Mouse (Mus musculus) gastrocnemius, adult 2 months (tissue): Measurements from ENCODE around the gene Icam5. TPM values are rescaled to one million over a fixed set of nuclear protein-coding genes. Genes with fewer than 3 reads are reported as not detected.
"Not testable (repeated sequence)": the region's sequence is repeated elsewhere in the genome, so short reads cannot be mapped to it uniquely, and the experiment has no call there.

Experiments
- DNase-seq: peaks from one replicate; pipeline ENCODE4 v3.0.0; 2022
- H3K27ac ChIP-seq: fragments of 200-600 bp; 2 replicates; pipeline ENCODE4 v1.8.1; 2022; ENCODE audit warnings: mild to moderate bottlenecking
- H3K4me3 ChIP-seq: fragments of 200-600 bp; 2 replicates; pipeline ENCODE4 v1.8.1; 2022; ENCODE audit warnings: mild to moderate bottlenecking, moderate library complexity
- CTCF ChIP-seq: fragments of 200-600 bp; IDR thresholded peaks from 2 replicates; pipeline ENCODE4 v1.8.1; 2022; ENCODE audit warnings: antibody characterized with exemption, mild to moderate bottlenecking, moderate library complexity
- intact Hi-C: fragments of 180-260 bp; cut with DNase I; formaldehyde crosslinking; loops from one replicate; pipeline ENCODE4 v1.15.1; 2025
- total RNA-seq, 2 experiments: library from RNA; stranded (reverse); gene quantifications; 2 replicates each; pipeline ENCODE4 v1.2.3; 2021

Gene Icam5
- total RNA-seq, 2 experiments from 2014 or later, result not detected

GRCm38 (mm10) chr9:21030781-21031250 lies 1.1 kb upstream of the Icam5 start:
- intact Hi-C loops, result loop anchor here (2.0 to 5.0 kb wide), 2 partner anchors 101 to 130 kb away; partner anchors contain the start of gene Tyk2
- peak; percentile 66 for TF ChIP-seq CTCF
- Histone ChIP-seq H3K27ac (peak overlapping the region; percentile 84), H3K4me3 (peak overlapping the region; percentile 83)
- peak; percentile 90 for DNase-seq

DNA sequence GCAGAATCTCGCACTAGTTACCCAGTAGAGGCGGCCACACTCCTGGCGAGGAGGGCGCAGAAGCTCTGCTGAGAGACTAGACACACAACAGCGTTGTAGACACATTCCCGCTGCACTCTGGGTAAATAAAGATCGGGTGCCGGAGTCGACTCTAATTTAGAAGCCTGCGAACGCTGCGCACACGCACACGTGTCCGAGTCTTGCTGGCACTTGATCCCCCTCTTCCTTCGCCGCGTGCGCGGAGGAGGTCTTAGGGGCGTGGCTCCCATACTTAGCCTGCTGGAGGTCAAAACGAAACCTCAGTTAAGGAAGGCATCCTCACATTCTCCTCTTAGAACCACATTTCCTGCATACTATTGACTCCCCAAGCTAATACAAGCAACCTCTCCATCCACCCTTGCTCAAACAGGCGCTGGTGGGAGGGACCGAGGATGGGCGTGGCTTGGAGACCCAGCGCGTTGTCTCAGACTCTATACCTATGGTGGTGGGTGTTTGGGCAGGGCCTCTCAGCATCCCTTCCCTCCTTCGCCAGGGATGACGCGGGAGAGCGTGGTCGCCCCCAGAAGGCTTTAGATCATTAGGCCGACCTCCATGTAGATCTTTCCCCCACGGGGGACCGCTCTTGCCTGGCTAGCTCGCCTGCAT lies 500 bp upstream of the Icam5 start:
- no peak for TF ChIP-seq CTCF
- peak; percentile 78 for DNase-seq
- peak overlapping the region; percentile 83 for H3K4me3 ChIP-seq
- intact Hi-C loops, result loop anchor here (2.0 to 5.0 kb wide), 2 partner anchors 101 to 131 kb away; partner anchors contain the start of gene Tyk2
- peak overlapping the region; percentile 84 for H3K27ac ChIP-seq

- no peak for TF ChIP-seq CTCF
- intact Hi-C loops, result loop anchor here (2.0 to 5.0 kb wide), 2 partner anchors 58 to 100 kb away; partner anchors contain the start of genes Gm38431 and Tyk2
Observed at GRCm38 (mm10) chr9:21032491-21032890, 618 bp downstream of the Icam5 start.

GRCm38 (mm10) chr9:21033136-21033535 lies 1.3 kb downstream of the Icam5 start:
- intact Hi-C loops, result loop anchor here (2.0 to 5.0 kb wide), 2 partner anchors 58 to 99 kb away; partner anchors contain the start of genes Gm38431 and Tyk2
- H3K27ac ChIP-seq, result peak overlapping the region; percentile 29; the same call in 1 of the 2 replicates
- no peak for TF ChIP-seq CTCF
- DNase-seq, result peak; percentile 92
- H3K4me3 ChIP-seq, result peak overlapping the region; percentile 83

More at GRCm38 (mm10) chr9:21032491-21032890, 618 bp downstream of the Icam5 start:
- no peak overlapping the region for H3K27ac ChIP-seq
- DNase-seq, result no peak
- H3K4me3 ChIP-seq, result peak overlapping the region; percentile 83

GRCm38 (mm10) chr9:21034481-21035085 lies 2.7 kb downstream of the Icam5 start:
- Histone ChIP-seq H3K27ac (no peak overlapping the region), H3K4me3 (no peak overlapping the region)
- no peak for DNase-seq
- TF ChIP-seq CTCF, result no peak
- intact Hi-C loops, result loop anchor here (5.0 kb wide), 1 partner anchor 98 kb away; the partner anchor contains the start of gene Tyk2

GRCm38 (mm10) chr9:21035586-21035985 lies 3.7 kb downstream of the Icam5 start:
- intact Hi-C loops, result no loop called here
- no peak overlapping the region for H3K27ac ChIP-seq
- H3K4me3 ChIP-seq, result no peak overlapping the region
- DNase-seq, result no peak
- no peak for TF ChIP-seq CTCF

DNA sequence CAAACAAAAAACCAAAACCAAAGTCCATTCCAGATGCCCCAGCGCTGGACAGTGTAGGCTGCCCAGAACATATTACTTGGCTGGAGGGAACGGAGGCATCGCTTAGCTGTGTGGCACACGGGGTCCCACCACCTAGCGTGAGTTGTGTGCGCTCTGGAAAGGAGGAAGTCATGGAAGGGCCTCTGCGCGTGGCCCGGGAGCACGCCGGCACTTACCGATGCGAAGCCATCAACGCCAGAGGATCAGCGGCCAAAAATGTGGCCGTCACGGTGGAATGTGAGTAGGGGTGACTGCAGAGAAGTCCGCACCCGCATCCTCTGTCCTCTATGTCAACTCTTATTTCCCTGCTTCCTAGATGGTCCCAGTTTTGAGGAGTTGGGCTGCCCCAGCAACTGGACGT lies 4.3 kb downstream of the Icam5 start:
- no peak overlapping the region for H3K4me3 ChIP-seq
- no peak for DNase-seq
- no peak overlapping the region for H3K27ac ChIP-seq
- intact Hi-C loops, result no loop called here
- TF ChIP-seq CTCF, result no peak

DNA sequence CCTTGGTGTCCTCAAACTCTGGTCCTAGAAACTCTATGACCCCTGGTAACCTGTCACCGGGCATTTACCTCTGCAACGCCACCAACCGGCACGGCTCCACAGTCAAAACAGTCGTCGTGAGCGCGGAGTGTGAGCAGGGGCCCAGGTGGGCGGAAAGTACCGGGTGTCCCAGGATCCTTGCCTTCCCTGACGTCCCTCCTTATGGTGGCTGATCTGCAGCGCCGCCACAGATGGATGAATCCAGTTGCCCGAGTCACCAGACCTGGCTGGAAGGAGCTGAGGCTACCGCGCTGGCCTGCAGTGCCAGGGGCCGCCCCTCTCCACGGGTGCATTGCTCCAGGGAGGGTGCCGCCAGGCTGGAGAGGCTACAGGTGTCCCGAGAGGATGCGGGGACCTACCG lies 4.8 kb downstream of the Icam5 start:
- no peak for TF ChIP-seq CTCF
- H3K4me3 ChIP-seq, result no peak overlapping the region
- DNase-seq, result no peak
- intact Hi-C loops, result no loop called here
- H3K27ac ChIP-seq, result no peak overlapping the region

DNA sequence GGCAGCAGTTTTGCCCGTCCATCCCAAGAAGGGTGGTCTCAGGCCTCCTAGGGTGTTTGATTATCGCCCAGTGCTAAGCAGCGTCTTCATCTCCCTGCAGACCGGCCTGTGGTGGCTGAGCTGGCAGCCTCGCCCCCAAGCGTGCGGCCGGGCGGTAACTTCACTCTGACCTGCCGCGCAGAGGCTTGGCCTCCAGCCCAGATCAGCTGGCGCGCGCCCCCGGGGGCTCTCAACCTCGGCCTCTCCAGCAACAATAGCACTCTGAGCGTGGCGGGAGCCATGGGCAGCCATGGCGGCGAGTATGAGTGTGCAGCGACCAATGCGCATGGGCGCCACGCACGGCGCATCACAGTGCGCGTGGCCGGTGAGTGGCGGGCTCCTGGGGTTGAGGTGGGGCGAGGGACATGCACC lies 5.6 kb downstream of the Icam5 start:
- DNase-seq, result peak; percentile 31
- peak overlapping the region; percentile 48 for H3K4me3 ChIP-seq
- intact Hi-C loops, result no loop called here
- no peak overlapping the region for H3K27ac ChIP-seq
- no peak for TF ChIP-seq CTCF

GRCm38 (mm10) chr9:21039779-21040178 lies 7.9 kb downstream of the Icam5 start:
- no peak overlapping the region for H3K27ac ChIP-seq
- DNase-seq, result no peak
- intact Hi-C loops, result no loop called here
- TF ChIP-seq CTCF, result no peak
- no peak overlapping the region for H3K4me3 ChIP-seq

DNA sequence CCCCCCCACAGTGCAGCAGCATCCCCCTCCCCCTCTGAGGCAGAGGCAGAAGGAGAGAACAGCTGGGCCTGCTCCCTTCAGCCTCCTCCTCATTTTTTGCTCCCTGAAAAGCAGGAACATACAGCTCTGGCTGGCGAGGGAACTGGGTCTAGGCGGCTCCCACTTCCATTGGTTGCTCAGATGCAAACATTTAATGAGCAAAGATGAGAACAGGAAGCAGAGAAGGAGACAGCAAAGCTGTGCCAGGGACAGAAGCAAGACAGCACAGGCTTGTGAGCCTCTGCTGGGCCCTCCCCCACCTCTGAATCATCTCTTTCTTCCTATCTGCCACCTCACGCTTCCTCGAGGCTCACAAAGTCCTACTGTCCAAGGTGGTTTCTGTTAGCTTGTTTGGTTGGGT lies 9.4 kb downstream of the Icam5 start:
- no peak for TF ChIP-seq CTCF
- intact Hi-C loops, result no loop called here

GRCm38 (mm10) chr9:21043563-21043962 lies 11.7 kb downstream of the Icam5 start:
- Histone ChIP-seq H3K4me3 (no peak overlapping the region), H3K27ac (no peak overlapping the region)
- no peak for DNase-seq
- no peak for TF ChIP-seq CTCF
- intact Hi-C loops, result no loop called here

More for the DNA sequence above, 9.4 kb downstream of the Icam5 start:
- H3K27ac ChIP-seq, result no peak overlapping the region
- H3K4me3 ChIP-seq, result no peak overlapping the region
- no peak for DNase-seq

GRCm38 (mm10) chr9:21044785-21045184 lies 12.9 kb downstream of the Icam5 start:
- intact Hi-C loops, H3K4me3 ChIP-seq, DNase-seq, H3K27ac ChIP-seq: not testable (repeated sequence)
